ENCODE assay signal across 7 mouse cellular contexts in the genomic region with DNA sequence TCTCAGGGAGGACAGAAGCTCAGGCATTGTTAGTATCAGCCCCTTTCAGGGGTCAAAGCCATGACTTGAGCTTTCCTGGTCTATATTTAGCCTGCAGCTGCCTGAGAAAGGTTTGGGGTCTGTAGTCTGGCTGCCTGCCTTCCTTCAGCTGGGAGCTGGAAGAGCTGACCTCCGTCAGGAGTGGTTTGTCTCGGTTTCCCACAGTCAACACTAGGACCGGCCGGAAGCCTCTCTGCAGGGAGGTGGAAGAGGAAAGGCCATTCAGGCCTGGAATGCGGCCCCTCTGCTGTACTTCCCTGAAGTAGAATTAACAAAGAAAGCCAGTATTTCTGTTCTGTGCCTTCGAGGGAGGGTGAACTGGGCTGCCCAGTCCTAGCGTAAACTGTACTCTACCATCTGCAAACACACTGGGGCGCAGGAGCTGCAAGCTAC.
A peak's percentile ranks its signal among the peaks of the same experiment; 100 is the strongest.
DNase-seq lines count a peak whose midpoint lies in the region; ATAC-seq lines count a peak whose summit lies in the region.

No protein-coding gene starts in this region.

- 0 out of 2 replicates have a peak overlapping the region, but pooled peaks have one; percentile 4 for H3K4me3 ChIP-seq in embryonic facial prominence, embryonic 13.5 days
- H3K4me3 ChIP-seq in hindbrain, embryonic 12.5 days: no peak overlapping the region
- H3K4me3 ChIP-seq in neural tube, embryonic 14.5 days (ENCODE audit: low read depth, low read length): no peak overlapping the region

- DNase-seq in adrenal gland, postnatal 25 days: peak; percentile 42
- DNase-seq in liver: peak; percentile 37
- no peak for DNase-seq in layer of hippocampus, adult 18-20 months (ENCODE audit: low spot score in 2 of 2)

- peak overlapping the region; percentile 55 for H3K4me2 ChIP-seq in embryonic facial prominence, embryonic 13.5 days
- peak overlapping the region; percentile 43 for H3K4me2 ChIP-seq in hindbrain, embryonic 12.5 days (replicated peaks)
- peak overlapping the region; percentile 31; the same call in 1 of the 2 replicates for H3K4me2 ChIP-seq in neural tube, embryonic 14.5 days (ENCODE audit: low read depth, low read length)

- peak overlapping the region; percentile 49; the same call in 1 of the 2 replicates for H3K9ac ChIP-seq in embryonic facial prominence, embryonic 13.5 days
- peak overlapping the region; percentile 41; the same call in 1 of the 2 replicates for H3K9ac ChIP-seq in hindbrain, embryonic 12.5 days
- H3K9ac ChIP-seq in neural tube, embryonic 14.5 days (replicated peaks; ENCODE audit: low read depth, low read length): no peak overlapping the region

- no peak for ATAC-seq in embryonic facial prominence, embryonic 13.5 days (ENCODE audit: insufficient number of reproducible peaks, insufficient read depth, low FRiP score, low TSS enrichment, low read depth)
- ATAC-seq in hindbrain, embryonic 12.5 days (ENCODE audit: low FRiP score): peak; percentile 24; the same call in 1 of the 2 replicates
- ATAC-seq in neural tube, embryonic 14.5 days (ENCODE audit: low read depth): no peak; the same call in 1 of the 2 replicates
- ATAC-seq in erythroid progenitor cell, adult 5-6 weeks (replicated peaks; ENCODE audit: low FRiP score, poor library complexity, severe bottlenecking): no peak

- no peaks in the 10 kb centered on the region for H3K9me3 ChIP-seq in embryonic facial prominence, embryonic 13.5 days
- no peaks in the 10 kb centered on the region for H3K9me3 ChIP-seq in hindbrain, embryonic 12.5 days (replicated peaks)
- H3K9me3 ChIP-seq in neural tube, embryonic 14.5 days (ENCODE audit: control insufficient read depth, low read length): no peaks in the 10 kb centered on the region

- peaks cover 9% of the 10 kb centered on the region; the same call in 1 of the 2 replicates for H3K36me3 ChIP-seq in embryonic facial prominence, embryonic 13.5 days
- H3K36me3 ChIP-seq in hindbrain, embryonic 12.5 days: peaks cover 9% of the 10 kb centered on the region; the same call in 1 of the 2 replicates
- H3K36me3 ChIP-seq in neural tube, embryonic 14.5 days (ENCODE audit: control insufficient read depth, insufficient read depth, low read length): no peaks in the 10 kb centered on the region

- 28% methylated on average over 8 of the region's 8 CpGs for WGBS in embryonic facial prominence, embryonic 13.5 days
- WGBS in hindbrain, embryonic 12.5 days: 14% methylated on average over 8 of the region's 8 CpGs
- WGBS in neural tube, embryonic 14.5 days: 18% methylated on average over 8 of the region's 8 CpGs

- peak overlapping the region; percentile 89 for H3K27ac ChIP-seq in embryonic facial prominence, embryonic 13.5 days
- peak overlapping the region; percentile 85 for H3K27ac ChIP-seq in hindbrain, embryonic 12.5 days
- H3K27ac ChIP-seq in neural tube, embryonic 14.5 days (ENCODE audit: low read depth, low read length): peak overlapping the region; percentile 57

- no peaks in the 10 kb centered on the region for H3K27me3 ChIP-seq in embryonic facial prominence, embryonic 13.5 days
- H3K27me3 ChIP-seq in hindbrain, embryonic 12.5 days: no peaks in the 10 kb centered on the region
- no peaks in the 10 kb centered on the region for H3K27me3 ChIP-seq in neural tube, embryonic 14.5 days (ENCODE audit: control insufficient read depth, insufficient read depth, low read length)

- H3K4me1 ChIP-seq in embryonic facial prominence, embryonic 13.5 days: peaks cover 52% of the 10 kb centered on the region
- peaks cover 40% of the 10 kb centered on the region for H3K4me1 ChIP-seq in hindbrain, embryonic 12.5 days
- 0 out of 2 replicates have a peak, but pooled peaks cover 5% of the 10 kb centered on the region for H3K4me1 ChIP-seq in neural tube, embryonic 14.5 days (ENCODE audit: control insufficient read depth, insufficient read depth, low read length)

Comparison
In these comparisons a context has a peak if more than half of its experiments do, and no peak if none do; other contexts are left out.
1. DNase-seq: peak in adrenal gland, postnatal 25 days (single experiment) and liver (single experiment); none in layer of hippocampus, adult 18-20 months (0 of 2).
2. Peak in every context shown above with its lines, with median percentiles within 50 percentile points of each other: H3K27ac ChIP-seq and H3K4me2 ChIP-seq.